Mouse (Mus musculus) erythroblast, embryonic 14.5 days (primary cell): ENCODE measurements around the gene Slc47a1.

Experiments used
- GATA1 ChIP-seq: IDR thresholded peaks from 2 replicates; pipeline ENCODE4 v1.6.1; 2012; ENCODE audit warnings: low read length, inconsistent platforms, mixed read lengths
- TAL1 ChIP-seq: IDR thresholded peaks from 3 replicates; pipeline ENCODE4 v1.6.1; 2012; ENCODE audit warnings: low read length, inconsistent platforms, mixed read lengths

DNA sequence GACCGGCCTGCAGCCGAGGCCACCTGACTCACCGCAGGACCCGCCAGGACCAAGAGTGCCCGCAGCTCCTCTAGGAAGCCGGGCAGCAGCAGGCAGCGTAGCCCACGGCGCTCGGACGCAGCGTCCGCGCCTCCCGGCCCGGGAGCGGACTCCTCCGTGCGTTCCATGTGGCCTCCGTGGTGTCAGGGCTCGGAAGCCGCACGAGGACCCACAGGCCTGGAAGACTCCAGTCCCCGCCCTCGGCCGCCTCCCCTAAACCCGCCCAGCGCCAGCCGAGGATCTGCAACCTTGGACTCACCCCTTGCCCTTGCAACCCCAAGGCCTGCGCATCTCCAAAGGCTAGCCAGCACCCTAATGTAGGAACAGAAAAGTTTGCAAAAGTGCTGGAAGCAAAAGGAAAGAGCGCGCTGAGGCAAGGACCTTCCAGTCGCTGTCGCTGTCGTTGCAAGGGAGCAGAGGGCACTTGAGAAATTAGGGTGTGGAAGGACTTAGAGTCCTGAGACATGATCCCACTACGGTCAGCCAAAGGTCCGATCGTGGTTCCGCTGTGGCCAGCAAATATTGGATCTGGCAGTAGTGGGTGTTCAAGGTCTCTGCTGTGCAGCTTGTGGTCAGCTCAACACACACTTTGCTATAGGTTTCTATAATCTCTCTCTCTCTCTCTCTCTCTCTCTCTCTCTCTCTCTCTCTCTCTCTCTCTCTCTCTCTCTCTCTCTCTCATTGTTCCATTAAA is at the start of gene Slc47a1:
- TF ChIP-seq GATA1: no peak
- TF ChIP-seq TAL1: no peak
